Mouse (Mus musculus) forebrain, embryonic 13.5 days (tissue): Measurements from ENCODE around the gene Zcchc14. TPM values are rescaled to one million over a fixed set of nuclear protein-coding genes. Genes with fewer than 3 reads are reported as not detected.

Experiments used
- ATAC-seq: fragments of 200-750 bp; cut with Nextera tagmentation; 2 replicates; pipeline ENCODE4 v1.8.0; 2017
- H3K27ac ChIP-seq: fragments of 300-500 bp; sonication (generic); 2 replicates; pipeline ENCODE4 v1.5.1; 2015; ENCODE audit warnings: inconsistent platforms, mild to moderate bottlenecking, moderate library complexity
- H3K27me3 ChIP-seq: fragments of 300-500 bp; sonication (generic); 2 replicates; pipeline ENCODE4 v1.6.1; 2015; ENCODE audit warnings: mild to moderate bottlenecking, inconsistent platforms
- H3K36me3 ChIP-seq: fragments of 300-500 bp; sonication (generic); 2 replicates; pipeline ENCODE4 v1.6.1; 2015; ENCODE audit warnings: mild to moderate bottlenecking, inconsistent platforms; ENCODE audit not compliant: poor library complexity, severe bottlenecking
- H3K4me1 ChIP-seq: fragments of 300-500 bp; sonication (generic); 2 replicates; pipeline ENCODE4 v1.6.1; 2015; ENCODE audit warnings: inconsistent platforms
- H3K4me2 ChIP-seq: fragments of 300-500 bp; sonication (generic); 2 replicates; pipeline ENCODE4 v1.6.1; 2015; ENCODE audit warnings: inconsistent platforms, mild to moderate bottlenecking, moderate library complexity
- H3K4me3 ChIP-seq: fragments of 300-500 bp; sonication (generic); 2 replicates; pipeline ENCODE4 v1.5.1; 2015; ENCODE audit warnings: mild to moderate bottlenecking, inconsistent platforms
- H3K9ac ChIP-seq: fragments of 300-500 bp; sonication (generic); 2 replicates; pipeline ENCODE4 v1.6.1; 2015; ENCODE audit warnings: mild to moderate bottlenecking, inconsistent platforms
- H3K9me3 ChIP-seq: fragments of 300-500 bp; sonication (generic); replicated peaks from 2 replicates; pipeline ENCODE4 v1.6.1; 2016; ENCODE audit warnings: inconsistent platforms
- WGBS: fragments of 180-500 bp; shearing (Covaris S2); methylation state at CpG from one replicate; pipeline ENCODE4 v1.1.7; 2015; 5-methylcytosine and 5-hydroxymethylcytosine counted together
- polyA plus RNA-seq: library from polyadenylated mRNA; unstranded; fragments of >200 nt; fragmentation: Nextera tagmentation; extraction: Ambion mirVana; gene quantifications from 2 replicates; pipeline ENCODE4 v1.2.1, GENCODE M21; 2015

The Zcchc14 gene
- polyA plus RNA-seq: 30.0 and 33.7 TPM in 2 replicates

GRCm38 (mm10) chr8:121652774-121653323, at the start of gene Zcchc14:
Zcchc14 (minus strand) TSS chr8:121652901.
- WGBS: under 1% methylated on average over 54 of the region's 67 CpGs
- peaks cover 51% of the 10 kb centered on the region for H3K4me1 ChIP-seq
- H3K4me2 ChIP-seq: peak within 1 kb of the TSS; percentile 99
- H3K36me3 ChIP-seq: peaks cover 10% of the 10 kb centered on the region; the same call in 1 of the 2 replicates
- ATAC-seq: peak; percentile 99
- H3K4me3 ChIP-seq: peak within 1 kb of the TSS; percentile 93
- no peaks in the 10 kb centered on the region for H3K27me3 ChIP-seq
- H3K9ac ChIP-seq: peak within 1 kb of the TSS; percentile 94
- H3K27ac ChIP-seq: peak within 1 kb of the TSS; percentile 99
- no peaks in the 10 kb centered on the region for H3K9me3 ChIP-seq

GRCm38 (mm10) chr8:121699936-121700335, 47.2 kb upstream of the Zcchc14 start:
- WGBS: 90% methylated on average over 2 of the region's 2 CpGs
- no peak for ATAC-seq

GRCm38 (mm10) chr8:121698615-121699101, 46.0 kb upstream of the Zcchc14 start:
- H3K9ac ChIP-seq: no peak overlapping the region
- H3K4me2 ChIP-seq: peak overlapping the region; percentile 47
- peak overlapping the region; percentile 7; the same call in 1 of the 2 replicates for H3K27ac ChIP-seq
- WGBS: 4% methylated on average over 9 of the region's 9 CpGs
- H3K4me1 ChIP-seq: peaks cover 15% of the 10 kb centered on the region
- no peaks in the 10 kb centered on the region for H3K36me3 ChIP-seq
- no peaks in the 10 kb centered on the region for H3K9me3 ChIP-seq
- peak; percentile 17; the same call in 1 of the 2 replicates for ATAC-seq
- no peaks in the 10 kb centered on the region for H3K27me3 ChIP-seq
- no peak overlapping the region for H3K4me3 ChIP-seq

More at GRCm38 (mm10) chr8:121699936-121700335, 47.2 kb upstream of the Zcchc14 start:
- H3K9ac ChIP-seq: no peak overlapping the region
- no peak overlapping the region for H3K4me3 ChIP-seq
- H3K4me2 ChIP-seq: no peak overlapping the region
- no peaks in the 10 kb centered on the region for H3K27me3 ChIP-seq
- H3K27ac ChIP-seq: no peak overlapping the region
- no peaks in the 10 kb centered on the region for H3K36me3 ChIP-seq
- H3K9me3 ChIP-seq: no peaks in the 10 kb centered on the region
- H3K4me1 ChIP-seq: peaks cover 15% of the 10 kb centered on the region

- H3K36me3 ChIP-seq: no peaks in the 10 kb centered on the region
- H3K4me1 ChIP-seq: peaks cover 15% of the 10 kb centered on the region
- no peak overlapping the region for H3K4me3 ChIP-seq
- peak overlapping the region; percentile 44 for H3K27ac ChIP-seq
- no peaks in the 10 kb centered on the region for H3K9me3 ChIP-seq
- no peak overlapping the region; the same call in 1 of the 2 replicates for H3K9ac ChIP-seq
- ATAC-seq: peak; percentile 52
- no peaks in the 10 kb centered on the region for H3K27me3 ChIP-seq
- WGBS: 3% methylated on average over 17 of the region's 17 CpGs
- H3K4me2 ChIP-seq: peak overlapping the region; percentile 47
These were observed 45.3 kb upstream of the Zcchc14 start for GRCm38 (mm10) chr8:121697735-121698614.

- 75% methylated on average over 6 of the region's 6 CpGs for WGBS
These were observed 43.0 kb upstream of the Zcchc14 start for GRCm38 (mm10) chr8:121695585-121696184.

GRCm38 (mm10) chr8:121694453-121694852, 41.8 kb upstream of the Zcchc14 start:
- WGBS: 53% methylated on average over 4 of the region's 4 CpGs
- no peak for ATAC-seq
- no peaks in the 10 kb centered on the region for H3K27me3 ChIP-seq
- H3K9ac ChIP-seq: no peak overlapping the region
- no peaks in the 10 kb centered on the region for H3K36me3 ChIP-seq
- H3K4me2 ChIP-seq: no peak overlapping the region
- H3K4me1 ChIP-seq: peaks cover 15% of the 10 kb centered on the region
- no peak overlapping the region for H3K27ac ChIP-seq
- H3K9me3 ChIP-seq: no peaks in the 10 kb centered on the region
- H3K4me3 ChIP-seq: no peak overlapping the region

More at GRCm38 (mm10) chr8:121695585-121696184, 43.0 kb upstream of the Zcchc14 start:
- H3K9me3 ChIP-seq: no peaks in the 10 kb centered on the region
- no peak overlapping the region for H3K4me3 ChIP-seq
- H3K9ac ChIP-seq: no peak overlapping the region
- no peaks in the 10 kb centered on the region for H3K27me3 ChIP-seq
- peaks cover 15% of the 10 kb centered on the region for H3K4me1 ChIP-seq
- no peak overlapping the region for H3K27ac ChIP-seq
- no peak overlapping the region for H3K4me2 ChIP-seq
- H3K36me3 ChIP-seq: no peaks in the 10 kb centered on the region
- no peak for ATAC-seq

- peak overlapping the region; percentile 86 for H3K27ac ChIP-seq
- H3K9me3 ChIP-seq: no peaks in the 10 kb centered on the region
- H3K36me3 ChIP-seq: no peaks in the 10 kb centered on the region
- WGBS: 44% methylated on average over 5 of the region's 5 CpGs
- no peaks in the 10 kb centered on the region for H3K27me3 ChIP-seq
- no peak overlapping the region for H3K4me3 ChIP-seq
- no peak overlapping the region for H3K4me2 ChIP-seq
- peaks cover 10% of the 10 kb centered on the region for H3K4me1 ChIP-seq
- no peak overlapping the region for H3K9ac ChIP-seq
- ATAC-seq: no peak
These were observed 35.8 kb upstream of the Zcchc14 start for GRCm38 (mm10) chr8:121688496-121688895.

- WGBS: 51% methylated on average over 14 of the region's 14 CpGs
- no peaks in the 10 kb centered on the region for H3K36me3 ChIP-seq
- H3K4me3 ChIP-seq: no peak overlapping the region
- no peak overlapping the region for H3K9ac ChIP-seq
- H3K4me1 ChIP-seq: peaks cover 10% of the 10 kb centered on the region
- H3K4me2 ChIP-seq: no peak overlapping the region
- ATAC-seq: peak; percentile 63
- no peaks in the 10 kb centered on the region for H3K9me3 ChIP-seq
- H3K27ac ChIP-seq: peak overlapping the region; percentile 86
- H3K27me3 ChIP-seq: no peaks in the 10 kb centered on the region
These were observed 34.9 kb upstream of the Zcchc14 start for GRCm38 (mm10) chr8:121687455-121688161.

- H3K4me1 ChIP-seq: peaks cover 10% of the 10 kb centered on the region
- 23% methylated on average over 4 of the region's 4 CpGs for WGBS
- H3K9me3 ChIP-seq: no peaks in the 10 kb centered on the region
- H3K27me3 ChIP-seq: no peaks in the 10 kb centered on the region
- no peak for ATAC-seq
- no peak overlapping the region for H3K9ac ChIP-seq
- H3K27ac ChIP-seq: no peak overlapping the region
- H3K4me3 ChIP-seq: no peak overlapping the region
- no peak overlapping the region for H3K4me2 ChIP-seq
- no peaks in the 10 kb centered on the region for H3K36me3 ChIP-seq
These were observed 32.7 kb upstream of the Zcchc14 start for GRCm38 (mm10) chr8:121685419-121685818.

- peaks cover 2% of the 10 kb centered on the region; the same call in 1 of the 2 replicates for H3K27me3 ChIP-seq
- H3K36me3 ChIP-seq: no peaks in the 10 kb centered on the region
- ATAC-seq: no peak
- H3K4me3 ChIP-seq: no peak overlapping the region
- H3K27ac ChIP-seq: no peak overlapping the region
- H3K9me3 ChIP-seq: no peaks in the 10 kb centered on the region
- no peak overlapping the region for H3K9ac ChIP-seq
- no peak overlapping the region for H3K4me2 ChIP-seq
- H3K4me1 ChIP-seq: peaks cover 10% of the 10 kb centered on the region
- 77% methylated on average over 10 of the region's 10 CpGs for WGBS
These were observed 30.6 kb upstream of the Zcchc14 start for GRCm38 (mm10) chr8:121683083-121683832.

GRCm38 (mm10) chr8:121681457-121681856, 28.8 kb upstream of the Zcchc14 start:
- Histone ChIP-seq H3K4me2 (no peak overlapping the region), H3K27ac (no peak overlapping the region), H3K9me3 (no peaks in the 10 kb centered on the region), H3K4me1 (no peaks in the 10 kb centered on the region), H3K27me3 (peaks cover 2% of the 10 kb centered on the region; the same call in 1 of the 2 replicates), H3K9ac (no peak overlapping the region), H3K36me3 (no peaks in the 10 kb centered on the region), H3K4me3 (no peak overlapping the region)
- ATAC-seq: no peak
- 59% methylated on average over 10 of the region's 10 CpGs for WGBS
